Mouse (Mus musculus) limb, embryonic 14.5 days (tissue): ENCODE measurements around the gene Egfem1. TPM values are rescaled to one million over a fixed set of nuclear protein-coding genes. Genes with fewer than 3 reads are reported as not detected.

ENCODE experiments used
- ATAC-seq: fragments of 200-750 bp; cut with Nextera tagmentation; 2 replicates; pipeline ENCODE4 v1.8.0; 2017; ENCODE audit warnings: low read depth, moderate number of reproducible peaks, moderate TSS enrichment; ENCODE audit not compliant: low FRiP score
- DNase-seq: peaks from one replicate; pipeline ENCODE4 v3.0.0-alpha.2; 2015; ENCODE audit warnings: low spot score
- H3K27ac ChIP-seq: fragments of 300-500 bp; sonication (generic); replicated peaks from 2 replicates; pipeline ENCODE4 v1.5.1; 2014; ENCODE audit warnings: low read depth, mild to moderate bottlenecking, low read length, moderate library complexity, mixed read lengths
- H3K27me3 ChIP-seq: fragments of 300-500 bp; sonication (generic); 2 replicates; pipeline ENCODE4 v1.6.1; 2014; ENCODE audit warnings: low read length, mixed read lengths; ENCODE audit not compliant: control insufficient read depth, insufficient read depth
- H3K36me3 ChIP-seq: fragments of 300-500 bp; sonication (generic); 2 replicates; pipeline ENCODE4 v1.6.1; 2014; ENCODE audit warnings: mild to moderate bottlenecking, low read length, moderate library complexity, mixed read lengths; ENCODE audit not compliant: control insufficient read depth, insufficient read depth
- H3K4me1 ChIP-seq: fragments of 300-500 bp; sonication (generic); 2 replicates; pipeline ENCODE4 v1.6.1; 2014; ENCODE audit warnings: antibody characterized with exemption, low read length, mixed read lengths; ENCODE audit not compliant: control insufficient read depth, insufficient read depth
- H3K4me2 ChIP-seq: fragments of 300-500 bp; sonication (generic); replicated peaks from 2 replicates; pipeline ENCODE4 v1.6.1; 2014; ENCODE audit warnings: low read depth, mild to moderate bottlenecking, low read length, moderate library complexity; ENCODE audit not compliant: severe bottlenecking
- H3K4me3 ChIP-seq: fragments of 300-500 bp; sonication (generic); replicated peaks from 2 replicates; pipeline ENCODE4 v1.5.1; 2014; ENCODE audit warnings: low read length
- H3K9ac ChIP-seq: fragments of 300-500 bp; sonication (generic); 2 replicates; pipeline ENCODE4 v1.6.1; 2014; ENCODE audit warnings: mild to moderate bottlenecking, low read depth, low read length, moderate library complexity; ENCODE audit not compliant: severe bottlenecking
- H3K9me3 ChIP-seq: fragments of 300-500 bp; sonication (generic); 2 replicates; pipeline ENCODE4 v1.6.1; 2016; ENCODE audit warnings: low read length; ENCODE audit not compliant: control insufficient read depth
- POLR2A ChIP-seq: fragments of 200-500 bp; IDR thresholded peaks from 2 replicates; pipeline ENCODE4 v1.8.0; 2012; ENCODE audit warnings: inconsistent platforms, mild to moderate bottlenecking, moderate library complexity, borderline replicate concordance; ENCODE audit not compliant: insufficient read depth, insufficient read length; ENCODE audit errors: extremely low read depth
- WGBS: fragments of 180-500 bp; shearing (Covaris S2); extraction: QIAGEN DNeasy Blood & Tissue Kit; methylation state at CpG from one replicate; pipeline ENCODE4 v1.1.7; 2014; 5-methylcytosine and 5-hydroxymethylcytosine counted together
- polyA plus RNA-seq, 2 experiments: library from polyadenylated mRNA; depleted of rRNA in 1 of 2; stranded (reverse) in 1 of 2; unstranded in 1 of 2; fragments of >200 nt; fragmentation: Nextera tagmentation in 1 of 2; extraction: Ambion mirVana in 1 of 2; gene quantifications; 2 replicates each; pipeline versions ENCODE4 v1.2.1 to v1.2.3; 2012 to 2014

Gene Egfem1
- polyA plus RNA-seq, 2 experiments, result 4.5 to 8.5 TPM

DNA sequence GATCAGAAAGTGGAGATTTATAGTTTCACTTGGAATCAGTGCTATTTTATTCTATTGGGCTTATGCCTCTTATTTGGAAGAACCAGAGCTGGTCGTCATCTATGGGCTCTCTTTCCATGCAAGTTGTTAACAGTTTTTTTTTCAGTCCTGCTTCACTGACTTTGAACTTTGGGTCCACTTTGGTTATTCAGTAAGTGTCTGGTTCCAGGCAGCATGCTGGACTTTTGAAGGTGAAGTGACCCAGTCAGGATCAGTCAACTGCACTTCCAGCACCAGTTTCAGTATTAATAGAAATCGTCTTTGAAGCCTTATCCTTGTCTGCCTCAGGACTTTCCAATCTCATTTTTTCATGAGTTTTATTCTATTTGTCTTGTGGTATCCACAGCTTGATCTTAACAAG, 28.5 kb downstream of the Egfem1 start:
- ATAC-seq (no peak), DNase-seq (no peak)
- Histone ChIP-seq H3K9ac (no peak overlapping the region), H3K4me3 (no peak overlapping the region), H3K27ac (no peak overlapping the region), H3K4me2 (no peak overlapping the region), H3K9me3 (no peaks in the 10 kb centered on the region), H3K4me1 (no peaks in the 10 kb centered on the region), H3K27me3 (no peaks in the 10 kb centered on the region), H3K36me3 (no peaks in the 10 kb centered on the region)
- WGBS, result 77% methylated on average over 2 of the region's 2 CpGs
- no peak for TF ChIP-seq POLR2A

DNA sequence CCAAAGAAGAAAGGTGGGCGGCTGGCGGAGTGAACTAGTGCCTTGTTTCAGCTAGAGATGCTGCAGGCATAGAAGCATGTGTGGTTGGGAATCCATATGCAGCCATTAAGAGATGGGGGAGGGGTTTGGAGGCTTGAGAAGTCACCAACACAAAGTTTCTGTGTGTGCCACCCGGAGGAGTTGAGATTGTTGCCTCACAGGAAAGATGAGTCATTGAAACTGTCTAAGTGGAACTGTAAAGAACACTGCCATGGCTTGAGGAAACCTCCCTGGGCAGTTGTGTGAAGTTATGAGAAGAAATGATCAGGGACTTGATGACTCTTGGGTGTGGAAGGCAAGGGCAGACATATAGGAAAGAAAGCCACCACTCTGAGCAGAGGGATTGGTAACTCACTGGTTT, 32.7 kb downstream of the Egfem1 start:
- Histone ChIP-seq H3K4me1 (no peaks in the 10 kb centered on the region), H3K9ac (no peak overlapping the region), H3K36me3 (no peaks in the 10 kb centered on the region), H3K27ac (no peak overlapping the region), H3K4me2 (no peak overlapping the region), H3K27me3 (no peaks in the 10 kb centered on the region), H3K9me3 (no peaks in the 10 kb centered on the region), H3K4me3 (no peak overlapping the region)
- TF ChIP-seq POLR2A, result no peak
- no peak for DNase-seq
- ATAC-seq, result no peak
- 89% methylated on average over 3 of the region's 3 CpGs for WGBS

DNA sequence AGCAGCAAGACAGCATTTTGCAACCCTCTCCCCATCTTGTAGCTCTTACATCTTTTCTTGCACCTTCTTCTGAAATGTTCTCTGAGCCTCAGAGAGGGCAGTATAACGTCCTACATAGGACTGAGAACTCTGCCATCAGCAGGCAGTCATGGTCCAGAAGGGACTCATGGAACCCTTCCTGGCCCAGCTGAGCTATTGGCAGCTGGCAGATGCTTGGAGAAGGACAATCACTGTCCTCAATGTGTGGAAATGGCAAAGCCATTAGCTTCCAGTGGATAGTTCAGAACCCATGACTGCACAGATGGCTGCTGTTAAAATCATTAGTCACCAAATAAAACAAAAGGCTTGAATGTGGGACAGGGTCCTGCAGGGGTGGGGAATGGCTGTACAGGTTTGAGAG, 35.6 kb downstream of the Egfem1 start:
- no peaks in the 10 kb centered on the region for H3K9me3 ChIP-seq
- ATAC-seq, result no peak
- 44% methylated on average over 1 of the region's 1 CpGs for whole genome bisulfite sequencing
- no peak for TF ChIP-seq POLR2A
- H3K27me3 ChIP-seq, result no peaks in the 10 kb centered on the region
- no peak overlapping the region for H3K4me3 ChIP-seq
- H3K4me2 ChIP-seq, result no peak overlapping the region
- no peaks in the 10 kb centered on the region for H3K4me1 ChIP-seq
- no peak for DNase-seq
- H3K27ac ChIP-seq, result no peak overlapping the region
- H3K36me3 ChIP-seq, result no peaks in the 10 kb centered on the region
- no peak overlapping the region for H3K9ac ChIP-seq

DNA sequence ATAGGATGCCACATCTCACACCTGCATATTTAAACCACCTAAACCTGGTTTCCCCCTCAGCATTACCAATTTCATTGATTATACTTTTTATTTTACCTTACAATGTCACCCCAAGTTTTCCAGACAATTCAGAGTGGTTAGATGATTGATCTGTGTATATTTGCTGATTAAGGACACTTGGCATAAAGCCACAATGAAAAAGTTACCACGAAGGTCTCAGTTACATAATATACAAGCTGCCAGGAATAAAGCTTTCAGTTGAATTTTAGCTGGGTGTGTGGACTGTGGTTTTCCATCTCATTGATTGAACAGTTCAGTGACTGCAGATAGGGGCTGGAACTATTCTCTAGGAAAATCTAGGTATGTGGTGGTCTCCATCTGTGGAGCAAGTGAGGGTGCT, 40.7 kb downstream of the Egfem1 start:
- no peaks in the 10 kb centered on the region for H3K9me3 ChIP-seq
- TF ChIP-seq POLR2A, result no peak
- DNase-seq, result no peak
- H3K9ac ChIP-seq, result no peak overlapping the region
- H3K36me3 ChIP-seq, result no peaks in the 10 kb centered on the region
- H3K4me3 ChIP-seq, result no peak overlapping the region
- no peaks in the 10 kb centered on the region for H3K27me3 ChIP-seq
- WGBS, result 75% methylated on average over 1 of the region's 1 CpGs
- ATAC-seq, result no peak
- H3K4me2 ChIP-seq, result no peak overlapping the region
- H3K27ac ChIP-seq, result no peak overlapping the region
- no peaks in the 10 kb centered on the region for H3K4me1 ChIP-seq

DNA sequence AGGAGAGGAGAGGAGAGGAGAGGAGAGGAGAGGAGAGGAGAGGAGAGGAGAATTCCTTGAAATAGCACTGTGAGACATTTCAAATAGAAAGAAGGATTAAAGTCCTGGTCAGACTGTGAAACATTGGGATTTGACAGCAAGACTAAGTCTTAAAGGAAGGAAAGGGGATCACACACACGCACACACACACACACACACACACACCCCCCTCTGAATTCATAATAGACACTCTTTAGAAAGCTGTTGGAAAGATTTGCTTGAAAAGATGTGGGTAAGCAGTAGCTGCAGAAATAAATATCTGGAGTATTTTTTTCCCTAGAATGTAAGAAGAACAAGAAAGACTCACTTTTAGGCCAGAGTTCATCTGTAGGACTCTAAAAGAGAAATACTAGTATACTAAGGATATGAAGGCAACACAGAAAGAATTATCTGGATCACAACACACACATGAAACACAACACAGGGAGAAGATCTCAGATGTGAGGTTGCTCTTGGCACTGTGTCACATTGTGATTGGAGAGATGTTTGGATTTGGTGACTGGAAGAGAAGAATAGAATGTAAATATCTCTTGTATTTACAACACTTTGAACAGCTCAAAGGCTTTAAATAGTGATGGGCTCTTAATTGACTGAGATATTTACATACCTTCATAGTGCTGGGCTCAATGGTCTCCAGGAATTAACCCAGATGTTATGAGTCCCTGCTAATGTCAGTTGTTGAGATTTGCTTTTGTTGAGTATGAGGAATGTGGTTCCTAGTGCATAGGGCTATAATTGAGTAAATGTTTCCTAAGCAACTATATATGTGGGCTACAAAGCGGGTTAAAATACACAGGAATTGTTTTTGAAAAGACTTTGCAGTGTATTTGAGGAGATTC, 50.5 kb downstream of the Egfem1 start:
- Histone ChIP-seq H3K4me2 (no peak overlapping the region), H3K4me1 (peaks cover 2% of the 10 kb centered on the region; the same call in 1 of the 2 replicates), H3K9me3 (no peaks in the 10 kb centered on the region), H3K27ac (no peak overlapping the region), H3K9ac (no peak overlapping the region), H3K4me3 (no peak overlapping the region), H3K27me3 (no peaks in the 10 kb centered on the region), H3K36me3 (no peaks in the 10 kb centered on the region)
- DNase-seq, result no peak
- 87% methylated on average over 2 of the region's 2 CpGs for WGBS
- TF ChIP-seq POLR2A, result no peak
- no peak for ATAC-seq
